Comparison of ENCODE assay signal across 24 mouse cellular contexts in genomic region chr1:187961452-187961851, GRCm38 (mm10).
DNase-seq lines count a peak whose midpoint lies in the region; ATAC-seq and TF ChIP-seq lines count a peak whose summit lies in the region.
"Had no signal": no experiment of that assay in that cellular context is flagged by ENCODE, and none has a peak within 500 bp of the region (broad histone marks: within the 10 kb centered on the region; RNA-seq: fewer than 3 reads in every experiment).

No protein-coding gene starts in this region.

- no peaks in the 10 kb centered on the region for H3K27me3 ChIP-seq in heart, embryonic 10.5 days (ENCODE audit: insufficient read depth, poor library complexity, severe bottlenecking)
- H3K27me3 ChIP-seq in lung, embryonic 15.5 days: no peaks in the 10 kb centered on the region
- H3K27me3 ChIP-seq in lung, postnatal 0 days (replicated peaks; ENCODE audit: insufficient read depth, low read length): no peaks in the 10 kb centered on the region
- no peaks in the 10 kb centered on the region for H3K27me3 ChIP-seq in myocyte (ENCODE audit: control insufficient read depth, insufficient read depth, insufficient read length)
- H3K27me3 ChIP-seq: CH12.LX; embryonic facial prominence, embryonic 12.5 days; Patski had no signal

- no peaks in the 10 kb centered on the region for H3K9me3 ChIP-seq in heart, embryonic 10.5 days
- no peaks in the 10 kb centered on the region for H3K9me3 ChIP-seq in lung, embryonic 15.5 days
- no peaks in the 10 kb centered on the region for H3K9me3 ChIP-seq in lung, postnatal 0 days (ENCODE audit: low read length)
- H3K9me3 ChIP-seq: embryonic facial prominence, embryonic 10.5 days; embryonic facial prominence, embryonic 12.5 days; forebrain, embryonic 13.5 days had no signal

- peak; percentile 55; the same call in 1 of the 2 replicates for ATAC-seq in lung, embryonic 15.5 days (ENCODE audit: borderline replicate concordance, extremely low read depth, low FRiP score, low TSS enrichment)
- ATAC-seq in lung, postnatal 0 days: peak; percentile 80
- ATAC-seq: activated CD4-positive, CD25-positive, alpha-beta regulatory T cell, adult 4 months; CD4-positive, CD25-positive, alpha-beta regulatory T cell, adult 4 months; forebrain, embryonic 13.5 days; Patski had no signal

- peak overlapping the region; percentile 44; the same call in 1 of the 2 replicates for H3K27ac ChIP-seq in heart, embryonic 10.5 days
- no peak overlapping the region for H3K27ac ChIP-seq in lung, embryonic 15.5 days
- H3K27ac ChIP-seq in lung, postnatal 0 days (ENCODE audit: low read length): no peak overlapping the region
- H3K27ac ChIP-seq: embryonic facial prominence, embryonic 10.5 days; embryonic facial prominence, embryonic 12.5 days; forebrain, embryonic 13.5 days had no signal

- no peak overlapping the region for H3K4me2 ChIP-seq in lung, embryonic 15.5 days
- H3K4me2 ChIP-seq in lung, postnatal 0 days (replicated peaks; ENCODE audit: low read depth, low read length): no peak overlapping the region
- no peak overlapping the region for H3K4me2 ChIP-seq in myocyte (ENCODE audit: low read depth)
- H3K4me2 ChIP-seq: embryonic facial prominence, embryonic 12.5 days; forebrain, embryonic 13.5 days had no signal

- no peak overlapping the region for H3K4me3 ChIP-seq in heart, embryonic 10.5 days
- no peak overlapping the region for H3K4me3 ChIP-seq in lung, embryonic 15.5 days
- no peak overlapping the region for H3K4me3 ChIP-seq in lung, postnatal 0 days (ENCODE audit: low read depth, low read length)
- no peak overlapping the region for H3K4me3 ChIP-seq in lung, adult 2 months (replicated peaks; ENCODE audit: extremely low read depth, low read depth, low read length)
- no peak overlapping the region for H3K4me3 ChIP-seq in myocyte
- H3K4me3 ChIP-seq: embryonic facial prominence, embryonic 10.5 days; embryonic facial prominence, embryonic 12.5 days; forebrain, embryonic 13.5 days had no signal

- H3K9ac ChIP-seq in lung, embryonic 15.5 days: no peak overlapping the region
- no peak overlapping the region for H3K9ac ChIP-seq in lung, postnatal 0 days (replicated peaks; ENCODE audit: low read depth)
- H3K9ac ChIP-seq: embryonic facial prominence, embryonic 12.5 days; forebrain, embryonic 13.5 days had no signal

- TF ChIP-seq POLR2A in lung, adult 2 months (IDR thresholded peaks at IDR 0.05; ENCODE audit: borderline replicate concordance, extremely low read depth, low read depth, low read length): no peak
- TF ChIP-seq POLR2A in myocyte (IDR thresholded peaks at IDR 0.05; ENCODE audit: insufficient read length, low read depth): no peak

- no peaks in the 10 kb centered on the region for H3K36me3 ChIP-seq in heart, embryonic 10.5 days
- H3K36me3 ChIP-seq in lung, embryonic 15.5 days: no peaks in the 10 kb centered on the region
- H3K36me3 ChIP-seq in lung, postnatal 0 days (ENCODE audit: insufficient read depth, low read length): no peaks in the 10 kb centered on the region
- no peaks in the 10 kb centered on the region for H3K36me3 ChIP-seq in myocyte (ENCODE audit: control insufficient read depth, insufficient read depth)
- H3K36me3 ChIP-seq: embryonic facial prominence, embryonic 10.5 days; embryonic facial prominence, embryonic 12.5 days; G1E had no signal

- TF ChIP-seq EP300 in lung, postnatal 0 days (IDR thresholded peaks at IDR 0.05): no peak

- H3K4me1 ChIP-seq in heart, embryonic 10.5 days: peaks cover 39% of the 10 kb centered on the region
- H3K4me1 ChIP-seq in lung, embryonic 15.5 days: no peaks in the 10 kb centered on the region
- H3K4me1 ChIP-seq in lung, postnatal 0 days (ENCODE audit: insufficient read depth, low read depth, low read length): no peaks in the 10 kb centered on the region
- no peaks in the 10 kb centered on the region for H3K4me1 ChIP-seq in lung, adult 2 months (ENCODE audit: control insufficient read depth, insufficient read depth, low read length)

- no peak for TF ChIP-seq CTCF in lung, postnatal 0 days (IDR thresholded peaks at IDR 0.05)
- no peak for TF ChIP-seq CTCF in lung, adult 2 months (IDR thresholded peaks at IDR 0.05; ENCODE audit: insufficient read depth, low read length)

- H3ac ChIP-seq in myocyte (ENCODE audit: control insufficient read depth, insufficient read length): no peak overlapping the region

- no peak for DNase-seq in heart, embryonic 10.5 days (ENCODE audit: low spot score)
- no peak for DNase-seq in heart, adult 9 months (ENCODE audit: low spot score in 2 of 2)
- DNase-seq in lung, postnatal 4 days: no peak
- peak; percentile 24 for DNase-seq in lung, postnatal 0 days (ENCODE audit: low spot score)
- DNase-seq in lung, adult 2 months: no peak
- DNase-seq: adrenal gland, adult 8-10 months; adrenal gland, postnatal 14 days; adrenal gland, postnatal 36 days; B cell, adult 2 months; cerebellum, adult 11-12 months; cerebellum, adult 2 months; cerebellum, adult 9-10 months; cerebellum, postnatal 10 days; cerebellum, postnatal 25 days had no signal

- no peaks in the 10 kb centered on the region for H3K79me2 ChIP-seq in myocyte (ENCODE audit: control insufficient read depth, insufficient read depth)

- 76% methylated on average over 5 of the region's 5 CpGs for WGBS in heart, embryonic 10.5 days
- WGBS in lung, embryonic 15.5 days: 57% methylated on average over 5 of the region's 5 CpGs
- 49% methylated on average over 5 of the region's 5 CpGs for WGBS in lung, postnatal 0 days
- WGBS in lung, adult 2 months: 61% methylated on average over 5 of the region's 5 CpGs

TF ChIP-seq in myocyte, 11 proteins besides CTCF, POLR2A, EP300 and RAD21:
- no peak for TF ChIP-seq REST (IDR thresholded peaks at IDR 0.05; ENCODE audit: insufficient read depth, insufficient read length)
- no peak for TF ChIP-seq USF1 (IDR thresholded peaks at IDR 0.05; ENCODE audit: low read depth)
- no peak for TF ChIP-seq TCF3 (IDR thresholded peaks at IDR 0.05; ENCODE audit: insufficient read length, low read depth)
- TF ChIP-seq POLR2AphosphoS2 (IDR thresholded peaks at IDR 0.05; ENCODE audit: insufficient read length, low read depth): no peak
- peak in 2 of 3 experiments; percentile 53 to 55 for TF ChIP-seq MYOD1 (IDR thresholded peaks at IDR 0.05; ENCODE audit: control insufficient read depth in 1 of 3, insufficient read length in 2 of 3, low read depth in 2 of 3)
- no peak for TF ChIP-seq CEBPB (IDR thresholded peaks at IDR 0.05; ENCODE audit: insufficient read depth, poor library complexity, severe bottlenecking)
- no peak for TF ChIP-seq SRF (IDR thresholded peaks at IDR 0.05; ENCODE audit: control insufficient read depth, insufficient read length, low read depth)
- TF ChIP-seq TCF12 (IDR thresholded peaks at IDR 0.05; ENCODE audit: insufficient read depth, poor library complexity, severe bottlenecking): no peak
- no peak for TF ChIP-seq MAX (IDR thresholded peaks at IDR 0.05; ENCODE audit: low read depth)
- TF ChIP-seq MYOG (IDR thresholded peaks at IDR 0.05; ENCODE audit: control insufficient read depth in 1 of 3, insufficient read depth in 1 of 3, insufficient read length in 2 of 3, low read depth in 2 of 3): peak in 1 of 3 experiments; percentile 49
